ENCODE assay signal across 8 mouse cellular contexts in the genomic region with DNA sequence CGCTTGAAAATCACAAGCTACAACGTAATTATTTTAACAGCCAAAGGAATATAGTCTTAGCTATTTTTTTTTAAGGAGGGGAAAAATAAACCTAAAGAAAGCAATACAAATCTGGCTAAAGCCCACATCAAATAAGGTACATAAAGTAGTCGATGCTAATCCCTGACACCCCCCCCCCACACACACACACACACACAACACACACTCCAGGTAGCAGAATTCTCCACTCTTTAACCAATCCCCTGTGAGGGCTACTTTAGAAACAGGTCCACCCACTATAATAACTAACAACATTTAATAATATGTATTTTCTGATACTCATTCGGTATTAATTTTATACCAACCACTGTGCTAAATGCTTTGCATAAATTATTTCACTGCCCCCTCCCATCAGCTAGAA. TPM values are rescaled to one million over a fixed set of nuclear protein-coding genes. Genes with fewer than 3 reads are reported as not detected.
A peak's percentile ranks its signal among the peaks of the same experiment; 100 is the strongest.
DNase-seq lines count a peak whose midpoint lies in the region; ATAC-seq and TF ChIP-seq lines count a peak whose summit lies in the region.

No protein-coding gene starts in this region.

- peak overlapping the region; percentile 95 for H3K4me2 ChIP-seq in kidney, postnatal 0 days (ENCODE audit: low read length)
- H3K4me2 ChIP-seq in embryonic facial prominence, embryonic 12.5 days (replicated peaks): peak overlapping the region; percentile 98
- H3K4me2 ChIP-seq in intestine, embryonic 14.5 days (ENCODE audit: low read length): peak overlapping the region; percentile 94
- peak overlapping the region; percentile 98 for H3K4me2 ChIP-seq in neural tube, embryonic 12.5 days (replicated peaks)

- H3K27me3 ChIP-seq in kidney, postnatal 0 days (ENCODE audit: insufficient read depth, low read length): no peaks in the 10 kb centered on the region
- peaks cover 11% of the 10 kb centered on the region for H3K27me3 ChIP-seq in embryonic facial prominence, embryonic 12.5 days
- H3K27me3 ChIP-seq in intestine, embryonic 14.5 days (replicated peaks; ENCODE audit: control insufficient read depth, insufficient read depth, low read length): peaks cover 9% of the 10 kb centered on the region
- H3K27me3 ChIP-seq in neural tube, embryonic 12.5 days (replicated peaks): peaks cover 13% of the 10 kb centered on the region

- peak overlapping the region; percentile 73 for H3K4me3 ChIP-seq in kidney, postnatal 0 days (replicated peaks; ENCODE audit: low read depth, low read length)
- peak overlapping the region; percentile 84 for H3K4me3 ChIP-seq in embryonic facial prominence, embryonic 12.5 days
- H3K4me3 ChIP-seq in intestine, embryonic 14.5 days (ENCODE audit: low read depth, low read length): peak overlapping the region; percentile 90
- peak overlapping the region; percentile 76 for H3K4me3 ChIP-seq in neural tube, embryonic 12.5 days

- H3K27ac ChIP-seq in kidney, postnatal 0 days: peak overlapping the region; percentile 99
- peak overlapping the region; percentile 99 for H3K27ac ChIP-seq in embryonic facial prominence, embryonic 12.5 days
- peak overlapping the region; percentile 86 for H3K27ac ChIP-seq in intestine, embryonic 14.5 days (ENCODE audit: low read depth)
- H3K27ac ChIP-seq in neural tube, embryonic 12.5 days: peak overlapping the region; percentile 95

- under 1% methylated on average over 4 of the region's 4 CpGs for WGBS in kidney, postnatal 0 days
- 1% methylated on average over 4 of the region's 4 CpGs for WGBS in embryonic facial prominence, embryonic 12.5 days
- WGBS in intestine, embryonic 14.5 days: 2% methylated on average over 4 of the region's 4 CpGs
- WGBS in neural tube, embryonic 12.5 days: under 1% methylated on average over 4 of the region's 4 CpGs

- no peaks in the 10 kb centered on the region for H3K9me3 ChIP-seq in kidney, postnatal 0 days (replicated peaks; ENCODE audit: low read length)
- no peaks in the 10 kb centered on the region for H3K9me3 ChIP-seq in embryonic facial prominence, embryonic 12.5 days
- H3K9me3 ChIP-seq in intestine, embryonic 14.5 days (ENCODE audit: control insufficient read depth, low read length): no peaks in the 10 kb centered on the region
- H3K9me3 ChIP-seq in neural tube, embryonic 12.5 days: no peaks in the 10 kb centered on the region

- no peak for TF ChIP-seq CTCF in kidney, postnatal 0 days (IDR thresholded peaks at IDR 0.05; ENCODE audit: low read depth)

- peak overlapping the region; percentile 48 for H3K9ac ChIP-seq in kidney, postnatal 0 days (ENCODE audit: low read depth, low read length)
- H3K9ac ChIP-seq in embryonic facial prominence, embryonic 12.5 days: no peak overlapping the region
- peak overlapping the region; percentile 39 for H3K9ac ChIP-seq in intestine, embryonic 14.5 days (ENCODE audit: low read length)
- H3K9ac ChIP-seq in neural tube, embryonic 12.5 days: peak overlapping the region; percentile 95

- DNase-seq in kidney, postnatal 0 days (ENCODE audit: low spot score): no peak
- DNase-seq in kidney, postnatal 10 days: no peak
- no peak for DNase-seq in intestine, embryonic 14.5 days (ENCODE audit: low spot score)
- no peak for DNase-seq in retina, embryonic 14.5 days (ENCODE audit: low spot score)
- DNase-seq in urinary bladder, postnatal 25 days (ENCODE audit: low spot score): no peak

- ATAC-seq in kidney, postnatal 0 days (replicated peaks; ENCODE audit: low FRiP score, low read depth): no peak
- no peak for ATAC-seq in embryonic facial prominence, embryonic 12.5 days (ENCODE audit: insufficient number of reproducible peaks, insufficient read depth, low FRiP score, low TSS enrichment)
- no peak for ATAC-seq in intestine, embryonic 14.5 days (replicated peaks; ENCODE audit: low FRiP score, low TSS enrichment, low read depth)
- ATAC-seq in neural tube, embryonic 12.5 days (ENCODE audit: low FRiP score, low read depth): no peak
- ATAC-seq in monocyte, adult 5-6 weeks (replicated peaks; ENCODE audit: insufficient number of reproducible peaks, low FRiP score, low TSS enrichment, poor library complexity, severe bottlenecking): no peak

- no peaks in the 10 kb centered on the region for H3K36me3 ChIP-seq in kidney, postnatal 0 days (ENCODE audit: insufficient read depth, low read length)
- H3K36me3 ChIP-seq in embryonic facial prominence, embryonic 12.5 days: peaks cover 8% of the 10 kb centered on the region
- H3K36me3 ChIP-seq in intestine, embryonic 14.5 days (ENCODE audit: control insufficient read depth, insufficient read depth, low read length): peaks cover 15% of the 10 kb centered on the region; the same call in 1 of the 2 replicates
- peaks cover 8% of the 10 kb centered on the region for H3K36me3 ChIP-seq in neural tube, embryonic 12.5 days

- peaks cover 45% of the 10 kb centered on the region for H3K4me1 ChIP-seq in kidney, postnatal 0 days (replicated peaks; ENCODE audit: insufficient read depth, low read length)
- H3K4me1 ChIP-seq in embryonic facial prominence, embryonic 12.5 days: peaks cover 65% of the 10 kb centered on the region
- peaks cover 57% of the 10 kb centered on the region for H3K4me1 ChIP-seq in intestine, embryonic 14.5 days (replicated peaks; ENCODE audit: control insufficient read depth, insufficient read depth, low read length)
- peaks cover 86% of the 10 kb centered on the region for H3K4me1 ChIP-seq in neural tube, embryonic 12.5 days

RNA-seq across cellular contexts. Expression of a gene that starts 3.0 kb away (rescaled TPM):
- polyA plus RNA-seq in kidney, postnatal 0 days (2015; fragmentation: Nextera tagmentation; extraction: Ambion mirVana): 23.2 and 26.8 TPM in 2 replicates
- polyA plus RNA-seq in embryonic facial prominence, embryonic 12.5 days (2016; fragmentation: Nextera tagmentation; extraction: Ambion mirVana): 42.3 and 43.4 TPM in 2 replicates
- 29.1 and 29.6 TPM in 2 replicates for polyA plus RNA-seq in intestine, embryonic 14.5 days (2014; fragmentation: Nextera tagmentation; extraction: Ambion mirVana)
- polyA plus RNA-seq in neural tube, embryonic 12.5 days (2016; fragmentation: Nextera tagmentation; extraction: Ambion mirVana): 48.6 and 52.4 TPM in 2 replicates
- 14.3 to 27.5 TPM (median 16.8 TPM) in 3 replicates for total RNA-seq in monocyte, adult 5-6 weeks (2017)

RNA-seq across cellular contexts. Expression of a gene that starts 18.5 kb away (rescaled TPM):
- 55.5 and 61.3 TPM in 2 replicates for polyA plus RNA-seq in kidney, postnatal 0 days (2015; fragmentation: Nextera tagmentation; extraction: Ambion mirVana)
- 18.1 and 21.3 TPM in 2 replicates for polyA plus RNA-seq in embryonic facial prominence, embryonic 12.5 days (2016; fragmentation: Nextera tagmentation; extraction: Ambion mirVana)
- polyA plus RNA-seq in intestine, embryonic 14.5 days (2014; fragmentation: Nextera tagmentation; extraction: Ambion mirVana): 34.8 and 38.4 TPM in 2 replicates
- polyA plus RNA-seq in neural tube, embryonic 12.5 days (2016; fragmentation: Nextera tagmentation; extraction: Ambion mirVana): 13.7 TPM in 2 replicates
- 3.1 to 3.8 TPM in 2 of 3 replicates, not detected in the other for total RNA-seq in monocyte, adult 5-6 weeks (2017)

RNA-seq across cellular contexts. Expression of a gene that starts 21.1 kb away (rescaled TPM):
- 16.6 and 19.8 TPM in 2 replicates for polyA plus RNA-seq in kidney, postnatal 0 days (2015; fragmentation: Nextera tagmentation; extraction: Ambion mirVana)
- polyA plus RNA-seq in embryonic facial prominence, embryonic 12.5 days (2016; fragmentation: Nextera tagmentation; extraction: Ambion mirVana): 44.6 and 50.0 TPM in 2 replicates
- 23.3 and 23.8 TPM in 2 replicates for polyA plus RNA-seq in intestine, embryonic 14.5 days (2014; fragmentation: Nextera tagmentation; extraction: Ambion mirVana)
- 48.5 and 49.9 TPM in 2 replicates for polyA plus RNA-seq in neural tube, embryonic 12.5 days (2016; fragmentation: Nextera tagmentation; extraction: Ambion mirVana)
- total RNA-seq in monocyte, adult 5-6 weeks (2017): 19.2 to 55.3 TPM (median 20.9 TPM) in 3 replicates

RNA-seq across cellular contexts. Expression of a gene that starts 21.2 kb away (rescaled TPM):
- polyA plus RNA-seq in kidney, postnatal 0 days (2015; fragmentation: Nextera tagmentation; extraction: Ambion mirVana): 183 and 198 TPM in 2 replicates
- 126 and 129 TPM in 2 replicates for polyA plus RNA-seq in embryonic facial prominence, embryonic 12.5 days (2016; fragmentation: Nextera tagmentation; extraction: Ambion mirVana)
- 184 and 197 TPM in 2 replicates for polyA plus RNA-seq in intestine, embryonic 14.5 days (2014; fragmentation: Nextera tagmentation; extraction: Ambion mirVana)
- 105 and 111 TPM in 2 replicates for polyA plus RNA-seq in neural tube, embryonic 12.5 days (2016; fragmentation: Nextera tagmentation; extraction: Ambion mirVana)
- total RNA-seq in monocyte, adult 5-6 weeks (2017): 51.4 to 93.3 TPM (median 54.6 TPM) in 3 replicates

RNA-seq across cellular contexts. Expression of a gene that starts 47.3 kb away (rescaled TPM):
- polyA plus RNA-seq in kidney, postnatal 0 days (2015; fragmentation: Nextera tagmentation; extraction: Ambion mirVana): 38.0 and 42.3 TPM in 2 replicates
- 130 and 135 TPM in 2 replicates for polyA plus RNA-seq in embryonic facial prominence, embryonic 12.5 days (2016; fragmentation: Nextera tagmentation; extraction: Ambion mirVana)
- 52.4 and 62.3 TPM in 2 replicates for polyA plus RNA-seq in intestine, embryonic 14.5 days (2014; fragmentation: Nextera tagmentation; extraction: Ambion mirVana)
- 87.1 and 93.0 TPM in 2 replicates for polyA plus RNA-seq in neural tube, embryonic 12.5 days (2016; fragmentation: Nextera tagmentation; extraction: Ambion mirVana)
- 76.7 to 192 TPM (median 86.2 TPM) in 3 replicates for total RNA-seq in monocyte, adult 5-6 weeks (2017)
